Comparison of ENCODE assay signal across 27 mouse cellular contexts in the genomic region with DNA sequence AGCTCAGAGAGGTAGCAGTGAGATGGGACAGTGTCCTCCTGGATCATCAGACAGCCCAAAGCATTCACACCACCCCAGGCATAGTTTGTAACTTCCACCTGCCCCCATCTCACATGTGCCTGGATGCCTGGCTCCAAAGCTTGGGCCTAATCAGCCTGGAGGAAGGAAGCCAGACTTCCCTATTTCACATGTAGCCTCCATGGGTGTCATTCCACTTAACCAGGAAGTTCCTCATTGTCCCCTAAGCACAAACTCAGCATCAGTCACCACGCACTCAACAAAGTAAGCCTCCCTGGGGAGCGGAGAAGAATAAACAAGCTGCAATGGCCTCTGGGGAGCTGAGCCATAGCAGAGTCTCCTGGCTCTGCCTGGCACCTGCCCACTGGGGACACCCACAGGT.
DNase-seq lines count a peak whose midpoint lies in the region; ATAC-seq lines count a peak whose summit lies in the region.
"Had no signal": no experiment of that assay in that cellular context is flagged by ENCODE, and none has a peak within 500 bp of the region (broad histone marks: within the 10 kb centered on the region; RNA-seq: fewer than 3 reads in every experiment).

No protein-coding gene starts in this region.

- H3K36me3 ChIP-seq in embryonic facial prominence, embryonic 14.5 days (ENCODE audit: control insufficient read depth, insufficient read depth, low read length): no peaks in the 10 kb centered on the region
- H3K36me3 ChIP-seq in embryonic facial prominence, embryonic 10.5 days (replicated peaks): no peaks in the 10 kb centered on the region
- H3K36me3 ChIP-seq: embryonic facial prominence, embryonic 15.5 days; forebrain, embryonic 12.5 days; forebrain, embryonic 15.5 days; G1E; hindbrain, embryonic 10.5 days; hindbrain, embryonic 13.5 days; intestine, embryonic 15.5 days had no signal

- no peak overlapping the region for H3K9ac ChIP-seq in embryonic facial prominence, embryonic 14.5 days (ENCODE audit: low read depth, low read length)
- H3K9ac ChIP-seq: embryonic facial prominence, embryonic 15.5 days; forebrain, embryonic 12.5 days; forebrain, embryonic 15.5 days; hindbrain, embryonic 13.5 days; intestine, embryonic 15.5 days had no signal

- 43% methylated on average over 2 of the region's 2 CpGs for WGBS in embryonic facial prominence, embryonic 14.5 days
- WGBS in embryonic facial prominence, embryonic 10.5 days: 32% methylated on average over 2 of the region's 2 CpGs

- H3K27me3 ChIP-seq in embryonic facial prominence, embryonic 14.5 days (replicated peaks; ENCODE audit: control insufficient read depth, insufficient read depth, low read length): peaks cover 41% of the 10 kb centered on the region
- peaks cover 97% of the 10 kb centered on the region for H3K27me3 ChIP-seq in embryonic facial prominence, embryonic 10.5 days (replicated peaks; ENCODE audit: low read depth, poor library complexity, severe bottlenecking)

- no peaks in the 10 kb centered on the region for H3K4me1 ChIP-seq in embryonic facial prominence, embryonic 14.5 days (ENCODE audit: control insufficient read depth, insufficient read depth, low read length)
- peaks cover 14% of the 10 kb centered on the region for H3K4me1 ChIP-seq in embryonic facial prominence, embryonic 10.5 days

- ATAC-seq in embryonic facial prominence, embryonic 14.5 days (ENCODE audit: low read depth): peak; percentile 23; the same call in 1 of the 2 replicates
- ATAC-seq in hematopoietic stem cell, adult 5-6 weeks (replicated peaks in 1 of 2; ENCODE audit: insufficient read depth in 1 of 2, low FRiP score in 2 of 2, low TSS enrichment in 1 of 2, low read depth in 1 of 2, poor library complexity in 2 of 2, severe bottlenecking in 2 of 2): peak; percentile 44 to 52; a peak in 3 of 4 replicates
- ATAC-seq in cerebellum, adult (ENCODE audit: insufficient number of reproducible peaks, low FRiP score, low TSS enrichment): no peak
- ATAC-seq: activated CD4-positive, CD25-positive, alpha-beta regulatory T cell, adult 4 months; forebrain, embryonic 15.5 days; hindbrain, embryonic 16.5 days; intestine, embryonic 15.5 days had no signal

- DNase-seq in embryonic facial prominence, embryonic 14.5 days (ENCODE audit: low spot score): peak; percentile 67
- no peak for DNase-seq in embryonic facial prominence, embryonic 10.5 days (ENCODE audit: low spot score)
- peak; percentile 56 for DNase-seq in MEL-GATA-1-ER (ENCODE audit: extremely low read depth, low read depth)
- no peak for DNase-seq in ovary, postnatal 36 days (ENCODE audit: low spot score)
- no peak for DNase-seq in adrenal gland, postnatal 25 days
- DNase-seq: adrenal gland, adult 8-10 months; adrenal gland, postnatal 36 days; cerebellum, adult 11 months; cerebellum, adult 2 months; cerebellum, adult 9-11 months; cerebellum, postnatal 25 days; embryo, embryonic 11 days; gastrocnemius, postnatal 10 days; gastrocnemius, postnatal 36 days; heart, adult 11 months had no signal

- no peak overlapping the region for H3K4me3 ChIP-seq in embryonic facial prominence, embryonic 14.5 days (ENCODE audit: low read depth, low read length)
- no peak overlapping the region for H3K4me3 ChIP-seq in embryonic facial prominence, embryonic 10.5 days
- H3K4me3 ChIP-seq: embryonic facial prominence, embryonic 15.5 days; forebrain, embryonic 12.5 days; forebrain, embryonic 15.5 days; hindbrain, embryonic 10.5 days; hindbrain, embryonic 13.5 days; intestine, embryonic 15.5 days had no signal

- H3K4me2 ChIP-seq in embryonic facial prominence, embryonic 14.5 days (ENCODE audit: low read depth, low read length): no peak overlapping the region
- H3K4me2 ChIP-seq: embryonic facial prominence, embryonic 15.5 days; forebrain, embryonic 12.5 days; forebrain, embryonic 15.5 days; heart, embryonic 11.5 days; hindbrain, embryonic 13.5 days; intestine, embryonic 15.5 days had no signal

- no peaks in the 10 kb centered on the region for H3K9me3 ChIP-seq in embryonic facial prominence, embryonic 14.5 days (ENCODE audit: control insufficient read depth, low read length)
- no peaks in the 10 kb centered on the region for H3K9me3 ChIP-seq in embryonic facial prominence, embryonic 10.5 days
- H3K9me3 ChIP-seq: embryonic facial prominence, embryonic 15.5 days; forebrain, embryonic 12.5 days; forebrain, embryonic 15.5 days; G1E; hindbrain, embryonic 10.5 days; hindbrain, embryonic 13.5 days; intestine, embryonic 15.5 days had no signal

- H3K27ac ChIP-seq in embryonic facial prominence, embryonic 14.5 days (replicated peaks; ENCODE audit: low read depth, low read length): no peak overlapping the region
- H3K27ac ChIP-seq in embryonic facial prominence, embryonic 10.5 days (replicated peaks): no peak overlapping the region
- H3K27ac ChIP-seq: embryonic facial prominence, embryonic 15.5 days; forebrain, embryonic 12.5 days; forebrain, embryonic 15.5 days; hindbrain, embryonic 10.5 days; hindbrain, embryonic 13.5 days; intestine, embryonic 15.5 days had no signal

Comparison
In these comparisons a context has a peak if more than half of its experiments do, and no peak if none do; other contexts are left out.
1. DNase-seq: peak in embryonic facial prominence, embryonic 14.5 days (single experiment) and MEL-GATA-1-ER (single experiment); none in embryonic facial prominence, embryonic 10.5 days (single experiment), ovary, postnatal 36 days (single experiment) and adrenal gland, postnatal 25 days (single experiment).